Mouse (Mus musculus) adrenal gland, postnatal 0 days (tissue): ENCODE data around the gene Lim2. TPM values are rescaled to one million over a fixed set of nuclear protein-coding genes. Genes with fewer than 3 reads are reported as not detected.

ENCODE experiments used
- microRNA-seq: library from miRNA; unstranded; fragments of <30 nt; microRNA quantifications from one replicate; pipeline ENCODE4, GENCODE M21; 2016; ENCODE audit warnings: borderline replicate concordance; ENCODE audit not compliant: insufficient number of aligned reads
- polyA plus RNA-seq: library from polyadenylated mRNA; unstranded; fragments of >200 nt; fragmentation: Nextera tagmentation; extraction: Ambion mirVana; gene quantifications from 2 replicates; pipeline ENCODE4 v1.2.1, GENCODE M21; 2015

Gene Lim2
- polyA plus RNA-seq: not detected in 2 replicates

DNA sequence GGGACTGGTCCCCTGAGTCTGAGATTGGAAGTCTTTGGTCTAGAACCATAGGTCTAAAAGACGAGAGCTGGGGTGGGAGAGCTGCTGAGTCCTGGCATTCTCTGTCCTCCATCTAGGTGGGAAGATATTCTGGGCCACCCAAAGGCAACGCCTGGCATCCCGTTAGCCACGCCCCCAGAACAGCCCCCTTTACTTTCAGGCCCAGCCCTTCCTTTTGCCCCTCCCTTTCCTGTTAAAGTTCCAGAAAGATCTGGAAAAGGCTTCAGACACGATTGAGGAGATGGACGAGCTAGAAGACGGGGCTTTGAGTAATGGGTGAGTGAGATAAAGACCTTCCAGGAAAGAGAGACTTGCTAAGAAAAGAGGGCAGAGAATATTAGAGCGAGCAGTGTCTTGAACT lies at the start of gene Lim2:
Gene Lim2, plus strand, starts transcription at position 265 of the 400 bp plus-strand sequence.

DNA sequence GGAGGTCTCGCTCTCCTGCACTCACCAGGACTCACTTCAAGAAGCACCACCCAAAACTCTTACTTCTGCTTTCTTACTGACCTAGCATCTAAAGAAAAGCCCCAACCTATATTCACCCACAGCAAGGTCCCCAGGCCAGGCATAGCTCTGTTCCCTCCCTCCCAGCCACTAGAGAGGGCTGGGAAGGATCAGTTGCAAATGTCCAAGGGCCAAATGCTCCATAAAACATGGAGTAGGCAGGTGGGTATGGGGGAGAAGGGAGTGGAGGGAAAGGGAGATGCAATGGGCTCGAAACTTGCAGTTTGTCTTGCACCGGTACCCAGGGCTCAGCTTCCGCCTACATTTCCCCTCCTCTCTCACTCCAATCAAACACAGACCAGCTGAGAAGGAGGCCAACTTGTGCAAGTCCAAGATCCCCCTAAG lies 19.3 kb upstream of the Lim2 start, which contains the start of gene Siglecg:
Gene Siglecg, plus strand, starts transcription at position 74 of the 423 bp plus-strand sequence.

DNA sequence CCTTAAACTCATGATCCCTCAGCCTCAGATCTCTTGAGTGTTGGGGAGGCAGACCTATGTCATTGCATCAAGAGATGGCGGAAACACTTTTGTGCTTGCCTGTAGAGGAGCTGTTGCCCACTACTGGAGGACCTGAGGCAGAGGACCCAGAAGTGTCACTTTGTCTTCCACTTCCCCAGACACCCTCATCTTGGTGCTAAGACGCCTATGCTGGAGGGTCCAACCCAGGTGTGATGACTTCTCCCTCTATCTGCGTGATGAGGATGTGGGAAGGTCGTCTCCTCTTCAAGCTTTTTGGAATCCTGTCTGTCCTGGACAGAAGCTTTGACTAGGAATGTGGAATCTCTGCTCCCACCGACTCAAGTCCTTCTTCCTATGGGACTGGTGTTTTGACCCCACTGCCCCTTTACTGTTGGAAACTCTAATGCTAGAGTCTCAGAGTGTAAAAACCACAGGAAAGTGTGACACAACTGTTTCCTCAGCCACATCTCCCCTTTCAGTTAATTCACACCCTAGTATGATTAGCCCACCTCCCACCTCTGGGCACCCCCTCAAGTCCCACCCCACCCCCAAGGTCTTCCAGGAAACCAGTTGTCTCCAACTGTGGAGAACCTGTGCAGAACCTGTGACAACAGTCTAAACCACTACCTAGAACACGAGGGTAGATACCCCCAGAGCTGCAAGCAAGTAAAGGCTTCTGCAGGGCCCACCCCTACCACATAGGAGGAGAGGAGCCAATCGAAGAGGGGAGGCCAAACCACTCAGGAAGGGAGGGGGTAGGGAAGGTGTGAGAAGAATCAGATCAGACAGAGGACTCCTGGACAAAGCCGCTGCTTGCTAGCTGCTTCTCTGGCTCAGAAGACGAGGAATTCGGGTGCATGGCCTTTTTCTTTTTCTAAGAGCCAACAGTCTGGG lies 9.1 kb downstream of the Lim2 start, which contains the start of gene Nkg7:
Gene Nkg7, plus strand, starts transcription at position 733 of the 915 bp plus-strand sequence.

GRCm38 (mm10) chr7:43440482-43440881 lies 13.0 kb downstream of the Lim2 start, which contains the start of gene Cldnd2:
Gene Cldnd2 (plus strand): TSS chr7:43440782.

GRCm38 (mm10) chr7:43443917-43444293 lies 16.4 kb downstream of the Lim2 start, which contains the start of the genes Etfb and Gm45233:
Gene Etfb (plus strand): TSS chr7:43444083.
Gene Gm45233 (plus strand): TSS chr7:43444128.

DNA sequence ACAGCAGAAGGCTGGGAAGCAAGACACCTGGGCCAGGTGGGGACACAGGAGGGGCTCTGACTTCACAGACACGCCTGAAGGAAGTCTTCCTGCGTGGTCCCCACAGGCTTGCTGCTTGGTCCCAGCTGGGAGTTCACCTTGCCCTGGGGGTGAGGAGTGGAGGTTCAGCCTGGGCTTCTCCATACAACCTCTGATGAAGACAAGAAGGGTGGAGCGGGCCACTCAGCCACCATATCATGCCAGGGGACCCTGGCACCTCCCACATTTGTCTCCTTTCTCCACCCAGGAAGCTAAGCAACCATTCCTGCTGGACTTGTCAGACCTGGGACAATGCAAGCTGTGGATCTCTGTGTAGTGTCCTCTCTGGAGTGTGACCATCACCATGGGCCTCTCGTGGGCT lies 35.4 kb downstream of the Lim2 start, which contains the start of gene Vsig10l:
Gene Vsig10l, plus strand, starts transcription at position 301 of the 400 bp plus-strand sequence.

Small RNA genes lying within 50 kb of the gene (microRNA-seq; reads per million reads assigned to microRNA genes)
- gene Mir7051: not detected

Other genes with a start within 250 kb of the Lim2 start
- 13.5 and 13.8 TPM in 2 replicates for gene Zfp715, start 114.4 kb upstream of the Lim2 start, polyA plus RNA-seq
- 0.08 and 0.28 TPM in 2 replicates for gene Siglecf, start 76.3 kb upstream of the Lim2 start, polyA plus RNA-seq
- 0.19 and 0.59 TPM in 2 replicates for gene Siglecg, start 19.5 kb upstream of the Lim2 start, polyA plus RNA-seq
- gene Nkg7, start 9.4 kb downstream of the Lim2 start, polyA plus RNA-seq: 0.95 and 2.4 TPM in 2 replicates
- gene Cldnd2, start 13.1 kb downstream of the Lim2 start, polyA plus RNA-seq: not detected in 2 replicates
- 379 and 383 TPM in 2 replicates for gene Etfb, start 16.4 kb downstream of the Lim2 start, polyA plus RNA-seq
- gene Gm45233, start 16.5 kb downstream of the Lim2 start, polyA plus RNA-seq: 0.18 and 0.69 TPM in 2 replicates
- gene Vsig10l, start 35.5 kb downstream of the Lim2 start, polyA plus RNA-seq: 5.1 and 6.0 TPM in 2 replicates
- gene Iglon5, start 62.4 kb downstream of the Lim2 start, polyA plus RNA-seq: 0.26 and 0.65 TPM in 2 replicates
- gene 4931406B18Rik, start 78.3 kb downstream of the Lim2 start, polyA plus RNA-seq: not detected in 2 replicates
- 1.3 and 2.0 TPM in 2 replicates for gene Cd33, start 116.8 kb downstream of the Lim2 start, polyA plus RNA-seq
- gene Zfp658, start 134.6 kb downstream of the Lim2 start, polyA plus RNA-seq: 1.6 and 2.8 TPM in 2 replicates
- 7.7 and 9.8 TPM in 2 replicates for gene Zfp719, start 151.9 kb downstream of the Lim2 start, polyA plus RNA-seq
- not detected in 2 replicates for gene Zfp819, start 179.5 kb downstream of the Lim2 start, polyA plus RNA-seq
- gene Ceacam18, start 207.0 kb downstream of the Lim2 start, polyA plus RNA-seq: 0.28 TPM in 1 of 2 replicates, not detected in the other
- 1.3 and 1.4 TPM in 2 replicates for gene Siglece, start 232.5 kb downstream of the Lim2 start, polyA plus RNA-seq
- 6.4 and 8.3 TPM in 2 replicates for gene Ctu1, start 244.3 kb downstream of the Lim2 start, polyA plus RNA-seq